Mouse (Mus musculus) right cerebral cortex, adult 2 months (tissue): ENCODE data around the gene Myom1.

Experiments
- DNase-seq, 2 experiments: peaks; one replicate each; pipeline ENCODE4 v3.0.0; 2021 to 2022; ENCODE audit warnings: low spot score in 2 of 2

Myom1 gene

GRCm38 (mm10) chr17:71102571-71103551 lies 100.4 kb downstream of the Myom1 start:
- peak; percentile 24 to 31 for DNase-seq

DNA sequence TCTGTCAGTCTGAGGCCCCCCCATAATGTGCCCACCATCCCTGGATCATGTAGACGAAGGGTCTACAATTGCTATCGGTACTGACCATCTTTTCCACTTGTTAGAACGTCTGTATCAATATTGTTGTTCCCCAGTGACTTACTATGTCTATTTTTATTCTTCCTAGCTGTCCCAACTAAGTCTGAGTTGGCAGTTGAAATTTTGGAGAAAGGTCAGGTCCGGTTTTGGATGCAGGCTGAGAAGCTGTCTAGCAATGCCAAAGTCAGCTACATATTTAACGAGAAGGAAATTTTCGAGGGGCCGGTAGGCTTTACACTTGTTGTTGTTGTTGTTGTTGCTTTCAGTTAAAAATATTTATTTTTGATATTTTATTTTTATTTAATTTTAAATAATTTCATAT lies 102.9 kb downstream of the Myom1 start:
- DNase-seq: no peak

- DNase-seq: no peak
Observed at GRCm38 (mm10) chr17:71106250-71106649, 103.8 kb downstream of the Myom1 start.

DNA sequence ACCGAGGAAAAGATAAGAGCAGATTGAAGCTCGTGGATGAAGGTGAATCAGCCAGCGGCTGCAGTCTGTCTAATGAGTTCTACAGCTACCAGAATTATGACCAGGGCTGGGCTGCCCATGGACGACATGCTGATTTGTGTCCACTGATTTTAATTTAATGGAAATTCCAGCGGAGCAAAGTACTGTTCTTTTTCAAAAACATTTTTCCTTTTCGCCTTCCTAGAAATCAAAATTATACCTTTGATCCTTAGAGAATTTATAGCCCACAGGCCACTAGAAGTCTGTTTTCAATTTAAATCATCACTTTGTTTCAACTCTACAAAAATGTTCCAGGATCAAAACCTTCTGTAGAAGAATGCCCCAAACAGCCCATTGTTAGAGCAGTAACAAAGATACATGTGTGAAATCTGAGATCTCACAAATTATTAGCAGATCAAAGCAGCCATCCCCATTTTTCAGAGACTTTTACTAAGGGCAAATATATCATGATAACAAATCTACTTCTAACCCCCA lies 108.4 kb downstream of the Myom1 start:
- no peak for DNase-seq

GRCm38 (mm10) chr17:71112689-71113088 lies 110.3 kb downstream of the Myom1 start:
- no peak for DNase-seq

DNA sequence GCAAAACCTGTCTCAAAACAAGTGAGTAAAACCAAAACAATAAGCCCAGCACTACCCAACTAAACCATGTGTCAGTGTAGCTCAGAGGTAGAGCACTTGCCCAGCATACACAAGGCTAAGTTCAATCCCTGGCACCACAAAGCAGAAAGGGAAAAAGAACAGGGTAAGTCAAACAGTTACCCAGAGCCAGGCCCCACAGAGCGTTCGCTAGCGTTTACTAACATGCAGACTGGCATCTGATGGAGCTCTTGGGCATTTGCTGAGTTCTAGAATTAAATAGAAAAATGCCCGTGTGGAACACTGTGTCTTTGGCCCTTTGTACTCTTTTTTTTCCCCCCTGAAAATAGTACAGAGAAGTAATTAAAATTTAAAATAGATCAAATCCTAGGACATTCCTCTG lies 111.8 kb downstream of the Myom1 start:
- DNase-seq: no peak

GRCm38 (mm10) chr17:71117956-71118355 lies 115.5 kb downstream of the Myom1 start:
- DNase-seq: no peak

- peak in 1 of 2 experiments; percentile 27 for DNase-seq
Observed at GRCm38 (mm10) chr17:71118607-71119006, 116.2 kb downstream of the Myom1 start.

DNA sequence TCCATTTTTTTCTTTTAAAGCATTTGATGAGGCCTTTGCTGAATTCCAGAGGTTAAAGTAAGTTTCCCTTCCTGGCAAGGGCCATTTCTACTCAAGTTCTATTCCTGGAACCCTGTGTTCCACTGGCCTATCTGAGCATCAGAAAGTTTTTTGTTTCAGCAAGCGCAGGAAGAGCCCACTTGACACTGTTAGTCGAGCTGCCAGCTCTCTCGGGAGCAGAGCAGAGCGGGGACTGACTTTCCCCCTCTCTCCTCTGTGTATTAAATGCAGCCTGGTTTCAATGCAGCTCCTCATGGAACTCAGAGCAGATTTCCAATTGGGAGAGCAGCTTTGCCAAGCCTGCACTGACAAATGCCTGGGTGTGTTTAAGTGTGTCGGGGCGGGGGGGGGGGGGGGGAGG lies 118.2 kb downstream of the Myom1 start:
- DNase-seq: no peak

GRCm38 (mm10) chr17:71124061-71124670 lies 121.7 kb downstream of the Myom1 start:
- DNase-seq: peak in 1 of 2 experiments; percentile 40

GRCm38 (mm10) chr17:71124674-71125073 lies 122.2 kb downstream of the Myom1 start:
- no peak for DNase-seq

- DNase-seq: peak; percentile 52 to 67
Observed at GRCm38 (mm10) chr17:71125519-71125918, 123.1 kb downstream of the Myom1 start.

DNA sequence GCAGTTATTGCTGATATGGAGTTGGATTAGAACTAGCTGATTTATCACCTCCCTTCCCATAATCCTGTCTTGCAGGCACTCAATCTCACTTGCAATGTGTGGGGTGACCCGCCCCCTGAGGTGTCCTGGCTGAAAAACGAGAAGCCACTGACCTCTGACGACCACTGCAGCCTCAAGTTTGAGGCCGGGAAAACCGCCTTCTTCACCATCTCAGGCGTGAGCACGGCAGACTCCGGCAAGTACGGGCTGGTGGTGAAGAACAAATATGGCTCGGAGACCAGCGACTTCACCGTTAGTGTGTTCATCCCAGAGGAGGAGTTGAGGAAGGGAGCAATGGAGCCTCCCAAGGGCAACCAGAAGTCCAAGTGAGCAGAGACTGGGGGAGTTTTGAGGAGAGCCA lies 123.6 kb downstream of the Myom1 start:
- no peak for DNase-seq

GRCm38 (mm10) chr17:71127464-71128110 lies 125.2 kb downstream of the Myom1 start:
- DNase-seq: no peak

DNA sequence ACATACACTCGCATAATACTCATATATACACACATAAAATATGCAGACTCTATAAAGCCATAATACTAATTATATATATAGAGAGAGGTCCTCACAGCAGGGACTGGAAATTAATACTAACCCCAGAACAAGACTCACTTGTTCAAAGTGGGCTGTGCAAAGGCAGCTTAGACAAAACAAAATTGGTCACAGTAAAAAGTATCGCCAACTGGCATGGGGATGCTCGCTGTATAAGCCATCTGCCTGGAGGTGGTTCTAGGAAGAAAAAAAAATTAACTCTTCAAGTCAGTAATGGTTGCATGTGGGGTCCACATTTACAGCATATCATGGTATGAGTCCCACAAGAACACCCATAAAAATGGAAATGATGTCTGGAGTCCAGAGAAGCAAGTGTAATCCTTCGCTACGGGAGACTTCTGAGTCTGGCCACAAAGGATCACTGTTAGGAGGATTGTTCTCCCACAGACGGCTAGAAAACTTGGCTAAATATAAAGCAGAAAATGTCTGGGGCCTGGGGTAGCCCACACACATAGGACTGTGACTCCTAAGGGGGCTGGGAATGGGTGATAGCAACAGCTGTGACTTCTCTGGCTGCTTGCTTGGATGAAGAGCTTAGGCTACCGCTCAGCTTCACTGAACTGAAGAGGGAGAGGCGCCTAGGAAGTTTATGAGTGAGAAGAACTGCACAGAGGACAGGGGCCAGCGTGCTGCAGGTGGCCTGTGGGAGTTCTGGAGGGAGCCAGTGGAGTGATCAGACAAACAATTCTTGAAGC lies 127.2 kb downstream of the Myom1 start:
- peak; percentile 53 to 61 for DNase-seq

- DNase-seq: no peak
Observed at GRCm38 (mm10) chr17:71132221-71132620, 129.8 kb downstream of the Myom1 start.

- DNase-seq: no peak
Observed at GRCm38 (mm10) chr17:71132856-71133439, 130.5 kb downstream of the Myom1 start.

DNA sequence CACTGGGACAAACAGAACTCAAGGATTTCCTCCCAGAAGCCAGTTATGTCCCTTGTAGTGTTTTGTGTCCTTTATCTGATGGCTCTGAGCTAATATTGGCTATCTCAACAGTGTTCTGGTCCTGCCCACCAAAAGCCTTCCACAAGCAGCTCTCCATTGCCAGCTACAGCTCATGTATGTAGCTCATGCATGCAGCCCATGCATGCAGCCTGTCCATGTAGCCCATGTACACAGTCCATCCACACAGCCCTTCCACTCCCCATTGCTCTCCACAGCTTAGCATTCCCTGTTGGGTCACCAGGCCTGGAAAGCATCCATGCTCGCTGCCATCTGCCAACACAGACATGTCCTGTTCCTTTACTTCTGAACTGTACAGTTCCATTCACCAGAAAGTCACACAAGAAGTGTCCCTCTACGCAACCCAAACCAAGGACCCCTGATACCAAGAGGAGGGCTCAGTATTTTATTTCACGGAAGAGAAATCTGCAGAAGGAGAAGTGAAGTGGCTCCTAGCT lies 132.1 kb downstream of the Myom1 start:
- no peak for DNase-seq

DNA sequence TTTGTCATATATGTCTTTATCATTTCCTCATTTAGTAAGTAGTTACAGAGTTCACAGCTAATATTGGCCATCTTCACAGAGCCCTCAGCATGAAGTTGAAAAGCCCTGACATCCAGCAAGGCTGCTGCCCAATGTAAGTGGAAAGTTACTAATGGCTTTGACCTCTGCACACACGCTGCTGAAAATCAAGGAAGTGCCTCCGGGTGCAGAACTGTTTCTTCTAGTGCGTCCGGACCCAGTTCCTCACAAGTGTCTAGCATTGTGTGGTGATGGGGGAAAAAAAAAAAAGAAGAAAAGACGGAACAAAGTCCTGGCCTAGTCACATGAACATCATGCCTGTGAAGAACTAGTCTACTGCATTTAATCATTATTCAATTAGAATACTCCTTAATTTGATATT lies 132.7 kb downstream of the Myom1 start:
- DNase-seq: no peak

- no peak for DNase-seq
Observed at GRCm38 (mm10) chr17:71135866-71136265, 133.4 kb downstream of the Myom1 start.
